Mouse (Mus musculus): ENCODE data around the gene Pcsk5.

Pcsk5 gene

DNA sequence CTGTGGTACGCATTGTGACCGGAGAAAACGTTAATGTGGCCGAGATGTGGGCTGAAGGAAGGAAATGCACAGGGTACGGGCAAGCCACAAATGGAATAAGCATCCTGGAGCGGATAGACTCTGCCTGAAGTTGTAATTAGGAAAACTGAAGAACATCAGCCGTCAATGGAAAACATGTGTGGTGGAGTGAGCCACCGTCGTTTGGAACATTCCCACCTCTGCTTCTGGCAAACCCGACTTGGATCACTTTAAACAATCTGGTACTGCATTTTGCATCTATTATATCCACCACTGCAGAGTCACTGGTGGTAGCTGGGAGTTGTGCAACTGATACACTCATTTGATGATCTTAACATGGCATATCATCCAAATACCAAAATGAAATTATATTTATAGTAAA is 120.4 kb downstream of the Pcsk5 start:
- DNase-seq, result no peak

DNA sequence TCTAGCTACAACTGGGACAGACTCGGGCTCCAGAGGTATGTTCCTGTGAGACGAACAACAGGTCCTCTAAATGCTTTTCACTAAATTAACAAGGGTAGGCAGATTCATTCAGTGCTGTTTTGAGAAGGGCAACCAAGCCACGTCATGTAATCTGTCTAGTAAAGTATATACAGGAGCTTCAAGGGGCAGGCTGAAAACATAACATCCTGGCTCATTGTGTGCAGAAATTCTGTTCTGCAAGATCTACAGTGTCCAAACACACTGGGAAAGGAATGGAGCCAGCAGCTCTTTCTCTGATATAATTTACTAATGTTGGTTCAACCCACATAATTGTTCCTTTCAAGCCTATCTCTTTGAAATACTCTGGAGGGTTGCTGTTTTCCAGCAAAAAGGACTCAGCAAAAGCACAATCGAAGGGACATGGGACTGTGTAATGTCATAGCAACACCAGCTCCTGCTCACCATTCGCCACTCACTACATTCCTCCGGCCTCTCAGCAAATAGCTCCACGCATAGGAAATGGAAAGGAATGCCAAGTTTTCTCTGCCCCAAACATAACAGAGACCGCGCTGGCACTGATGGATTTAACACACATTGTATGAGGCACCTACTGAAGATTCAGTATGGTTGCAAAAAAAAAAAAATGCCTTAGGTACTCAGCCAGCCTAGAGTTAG is 122.0 kb downstream of the Pcsk5 start:
- DNase-seq, result no peak

DNA sequence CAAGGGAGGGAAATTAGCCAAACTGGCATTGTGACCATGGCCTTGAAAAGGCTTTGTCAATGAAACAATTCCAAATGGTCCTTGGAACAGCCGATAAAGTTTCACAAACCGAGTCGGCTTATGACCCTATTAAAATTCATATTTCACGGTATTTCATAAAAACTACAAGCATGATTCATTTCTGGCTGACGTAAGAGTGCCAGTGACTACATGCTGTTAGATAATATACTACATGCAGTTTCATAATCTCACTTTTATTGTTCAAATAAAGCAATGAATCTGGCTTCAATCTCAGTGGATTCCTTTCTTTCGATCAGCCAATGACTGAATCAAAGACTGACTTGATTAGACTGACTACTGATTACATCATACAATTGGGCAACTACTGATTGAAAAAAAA is 145.8 kb downstream of the Pcsk5 start:
- DNase-seq, result no peak

GRCm38 (mm10) chr19:17678371-17678770 is 159.1 kb downstream of the Pcsk5 start:
- DNase-seq, result no peak

GRCm38 (mm10) chr19:17662676-17663075 is 174.8 kb downstream of the Pcsk5 start:
- no peak for DNase-seq

GRCm38 (mm10) chr19:17662271-17662670 is 175.2 kb downstream of the Pcsk5 start:
- no peak for DNase-seq

DNA sequence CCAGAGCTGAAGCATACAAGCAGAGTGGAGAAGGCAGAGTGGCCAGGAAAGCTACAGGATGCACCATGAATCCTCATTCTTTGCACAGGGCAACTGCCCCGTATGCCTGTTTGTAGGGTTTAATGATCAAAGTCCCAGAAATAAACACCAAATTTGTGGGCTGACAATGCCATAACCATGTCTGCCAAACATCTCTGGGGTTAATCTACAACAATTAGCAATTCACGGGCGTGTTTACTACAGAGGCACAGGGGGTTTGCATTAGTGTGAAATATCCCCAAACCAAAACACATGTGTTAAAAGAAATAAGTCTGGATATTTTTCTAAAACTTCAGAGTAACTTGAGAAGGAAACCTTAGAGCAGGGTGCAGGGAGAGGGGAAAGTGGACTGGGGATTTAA is 178.1 kb downstream of the Pcsk5 start:
- DNase-seq, result no peak

- DNase-seq, result no peak
Observed at GRCm38 (mm10) chr19:17650831-17651502, 186.5 kb downstream of the Pcsk5 start.

DNA sequence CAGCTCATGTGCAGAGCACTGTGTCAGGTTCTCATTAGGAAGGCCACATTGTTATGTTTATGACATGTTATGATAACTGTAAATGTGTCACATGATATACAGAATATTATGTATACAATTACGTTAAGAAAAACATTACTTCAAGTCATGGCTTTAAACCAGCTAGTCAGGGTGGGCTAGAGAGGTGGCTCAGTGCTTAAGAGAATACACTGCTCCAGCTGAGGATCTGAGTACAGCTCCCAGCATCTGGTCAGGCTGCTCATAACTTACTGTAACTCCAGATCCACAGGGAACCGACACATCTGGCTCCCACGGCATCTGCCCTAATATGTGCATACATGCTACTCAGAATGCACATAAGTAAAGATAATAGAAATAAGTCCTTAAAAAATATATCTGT is 187.5 kb downstream of the Pcsk5 start:
- DNase-seq, result no peak

- DNase-seq, result no peak
Observed at GRCm38 (mm10) chr19:17643128-17643797, 194.2 kb downstream of the Pcsk5 start.

DNA sequence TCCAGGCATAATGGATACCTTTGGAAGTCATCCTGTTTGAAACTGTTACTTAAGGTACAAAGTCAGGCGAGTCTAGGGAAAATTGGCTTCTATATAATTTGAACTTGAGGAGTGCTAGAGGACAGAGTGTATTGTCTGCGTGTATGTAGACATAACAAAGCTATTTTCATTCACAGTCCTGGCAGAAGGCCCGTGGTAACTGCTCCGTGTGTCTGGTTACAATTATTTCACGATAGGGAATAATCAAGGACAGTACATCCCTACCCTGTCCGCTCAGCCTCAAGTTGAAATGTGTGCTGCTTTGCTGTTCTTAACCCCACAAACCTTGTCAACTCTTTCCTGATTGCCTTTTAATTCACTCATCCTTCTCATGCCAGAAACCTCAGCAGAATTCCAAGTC is 201.4 kb downstream of the Pcsk5 start:
- DNase-seq, result no peak

- DNase-seq, result no peak
Observed at GRCm38 (mm10) chr19:17615646-17616045, 221.8 kb downstream of the Pcsk5 start.

DNA sequence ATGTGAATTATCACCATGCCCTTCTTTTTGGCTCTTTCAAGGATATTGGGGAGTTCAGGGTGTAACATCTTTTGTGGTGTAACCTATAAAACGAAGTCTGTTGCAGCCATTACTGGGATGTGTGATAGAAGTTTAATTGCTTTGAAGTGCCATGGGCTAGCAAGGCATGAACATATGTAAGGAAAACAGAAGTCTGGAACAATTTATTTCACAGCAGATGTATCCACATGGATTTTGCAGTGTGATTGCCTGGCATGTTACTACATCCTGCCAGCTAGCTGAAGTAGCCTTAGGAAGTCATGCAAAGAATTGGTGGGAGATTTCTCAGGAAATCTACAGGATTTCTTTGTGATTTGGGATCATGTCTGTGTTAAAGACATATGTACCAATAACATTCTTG is 230.9 kb downstream of the Pcsk5 start:
- no peak for DNase-seq

GRCm38 (mm10) chr19:17606093-17606492 is 231.3 kb downstream of the Pcsk5 start:
- no peak for DNase-seq

DNA sequence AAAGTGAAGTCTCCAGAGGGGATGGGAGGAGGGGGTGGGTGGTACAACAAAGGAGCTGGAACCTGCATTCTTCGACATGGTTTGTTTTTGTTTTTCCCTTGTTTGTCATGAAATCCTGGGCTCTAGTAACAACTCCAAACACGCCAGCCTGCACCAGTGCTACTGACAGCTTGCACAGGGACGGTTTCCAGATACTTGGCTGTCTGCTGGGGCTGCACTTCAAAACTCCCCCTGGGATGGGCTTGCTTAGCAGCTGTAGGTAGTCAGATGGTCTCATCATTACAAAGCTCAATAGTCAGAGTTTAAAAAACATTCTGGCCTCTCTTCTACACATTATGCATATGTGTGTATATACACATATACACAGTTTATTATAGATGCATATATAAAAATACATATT is 234.1 kb downstream of the Pcsk5 start:
- DNase-seq, result no peak

- DNase-seq, result no peak
Observed at GRCm38 (mm10) chr19:17600347-17600746, 237.1 kb downstream of the Pcsk5 start.

DNA sequence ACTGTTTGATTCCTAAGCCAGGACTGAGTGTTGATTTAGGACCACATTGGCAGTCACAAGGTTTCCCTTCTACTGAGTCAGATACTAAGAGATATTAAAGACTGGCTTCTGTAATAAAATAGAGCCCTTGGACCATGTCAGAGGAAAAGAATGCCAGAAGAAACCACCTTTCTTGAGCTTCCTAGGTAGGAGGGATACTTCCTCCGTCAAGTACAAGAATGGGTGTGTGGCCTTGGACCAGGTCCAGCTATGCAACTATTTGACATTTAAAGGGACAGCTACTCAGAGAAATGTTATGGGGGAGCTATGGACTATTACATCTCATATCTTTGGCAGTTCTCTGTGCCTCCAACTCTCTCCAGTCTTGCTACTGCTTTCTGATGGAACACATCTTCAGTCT is 244.6 kb downstream of the Pcsk5 start:
- no peak for DNase-seq

- no peak for DNase-seq
Observed at GRCm38 (mm10) chr19:17591335-17591734, 246.1 kb downstream of the Pcsk5 start.

DNA sequence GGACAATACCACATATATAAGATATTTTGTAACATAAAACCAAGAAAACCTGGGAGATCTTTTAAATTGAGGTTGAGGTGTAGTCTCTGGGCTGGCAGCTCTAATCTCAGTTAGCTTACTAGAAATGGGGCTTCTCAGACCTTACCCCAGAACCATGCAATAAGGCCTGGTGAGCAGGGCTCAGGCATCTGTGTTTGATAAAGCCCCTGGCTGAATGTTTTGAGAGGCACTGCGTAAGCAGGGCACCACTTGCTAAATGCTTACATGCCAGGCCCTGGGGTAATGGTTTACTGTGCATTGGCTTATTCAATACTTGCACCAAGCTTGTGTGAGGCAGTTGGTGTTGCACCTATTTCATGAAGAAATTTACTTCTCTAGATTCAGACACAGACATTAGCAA is 247.1 kb downstream of the Pcsk5 start:
- DNase-seq, result no peak

DNA sequence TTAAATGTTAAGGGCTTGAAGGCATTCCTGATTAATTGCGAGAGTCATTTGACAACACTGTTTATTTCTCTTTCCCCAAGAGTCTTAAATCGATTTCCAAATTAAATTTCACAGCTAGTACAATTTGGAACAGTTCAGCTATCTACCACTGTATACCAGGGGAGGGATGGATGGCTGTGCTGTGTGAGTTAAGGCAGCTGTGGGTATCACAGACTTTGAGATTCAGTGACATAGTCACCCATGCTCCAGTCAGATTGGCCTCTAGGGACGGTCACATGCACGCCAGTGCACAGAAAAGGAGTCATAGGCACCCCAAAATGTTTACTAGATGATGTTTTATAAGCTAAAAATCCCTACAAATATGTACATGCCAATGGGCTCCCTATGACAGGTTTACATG is 260.0 kb downstream of the Pcsk5 start:
- DNase-seq, result no peak

DNA sequence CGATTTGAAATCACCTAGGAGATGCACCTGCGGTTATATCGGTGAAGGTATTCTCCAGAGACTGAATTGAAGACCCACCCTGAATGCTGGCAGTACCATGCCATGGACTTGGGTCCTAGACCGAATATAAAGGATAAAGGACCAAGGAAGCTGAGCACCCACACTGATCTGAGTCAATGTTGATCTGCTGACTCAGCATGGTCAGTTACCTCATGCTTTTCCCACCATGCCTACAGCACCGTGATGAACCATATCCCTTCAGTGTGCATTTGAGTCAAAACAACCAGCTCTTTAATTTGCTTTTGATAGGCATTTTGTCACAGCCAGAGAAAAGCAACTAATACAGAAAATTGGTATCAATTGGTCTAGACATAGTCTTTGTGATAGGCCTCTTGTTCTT is 262.9 kb downstream of the Pcsk5 start:
- no peak for DNase-seq

DNA sequence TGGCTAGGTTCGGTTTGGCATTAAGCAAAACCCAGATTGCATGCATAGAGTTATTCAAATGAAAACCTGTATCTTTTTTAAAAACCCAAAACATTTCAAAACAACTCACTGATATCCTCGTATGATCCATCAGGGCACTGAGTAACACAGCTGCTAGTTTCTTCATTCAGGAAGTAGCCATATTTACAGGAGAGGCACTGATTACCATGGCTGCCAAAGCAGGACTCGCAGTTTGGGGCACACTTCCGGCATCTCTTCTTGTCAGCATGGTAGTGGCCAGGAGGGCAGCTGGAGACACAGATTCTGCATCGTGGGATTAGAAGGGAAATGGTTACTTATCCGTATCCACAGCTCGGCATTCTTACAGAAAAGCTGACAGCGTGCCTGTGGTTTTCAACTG is 265.1 kb downstream of the Pcsk5 start:
- no peak for DNase-seq

DNA sequence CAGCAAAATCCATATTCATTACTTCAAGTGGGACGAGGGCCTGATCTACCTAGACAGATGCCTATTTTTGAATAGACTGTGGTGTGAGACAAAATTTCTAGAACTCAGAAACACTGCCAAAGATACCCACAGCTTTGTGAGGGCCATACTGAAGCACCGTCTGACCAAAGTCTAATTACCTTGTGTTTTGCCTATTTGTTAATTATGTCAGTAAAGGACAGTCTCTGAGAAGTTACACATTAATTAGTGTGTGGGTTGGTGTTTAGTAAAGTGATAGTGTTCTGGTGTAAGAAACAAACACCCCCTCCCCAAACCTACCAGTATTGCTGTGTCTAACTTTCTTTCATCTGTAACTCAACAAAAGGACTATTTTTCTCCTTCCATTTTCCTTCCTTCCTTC is 266.5 kb downstream of the Pcsk5 start:
- no peak for DNase-seq

- DNase-seq, result no peak
Observed at GRCm38 (mm10) chr19:17567264-17567663, 270.2 kb downstream of the Pcsk5 start.
